In the genomic region with DNA sequence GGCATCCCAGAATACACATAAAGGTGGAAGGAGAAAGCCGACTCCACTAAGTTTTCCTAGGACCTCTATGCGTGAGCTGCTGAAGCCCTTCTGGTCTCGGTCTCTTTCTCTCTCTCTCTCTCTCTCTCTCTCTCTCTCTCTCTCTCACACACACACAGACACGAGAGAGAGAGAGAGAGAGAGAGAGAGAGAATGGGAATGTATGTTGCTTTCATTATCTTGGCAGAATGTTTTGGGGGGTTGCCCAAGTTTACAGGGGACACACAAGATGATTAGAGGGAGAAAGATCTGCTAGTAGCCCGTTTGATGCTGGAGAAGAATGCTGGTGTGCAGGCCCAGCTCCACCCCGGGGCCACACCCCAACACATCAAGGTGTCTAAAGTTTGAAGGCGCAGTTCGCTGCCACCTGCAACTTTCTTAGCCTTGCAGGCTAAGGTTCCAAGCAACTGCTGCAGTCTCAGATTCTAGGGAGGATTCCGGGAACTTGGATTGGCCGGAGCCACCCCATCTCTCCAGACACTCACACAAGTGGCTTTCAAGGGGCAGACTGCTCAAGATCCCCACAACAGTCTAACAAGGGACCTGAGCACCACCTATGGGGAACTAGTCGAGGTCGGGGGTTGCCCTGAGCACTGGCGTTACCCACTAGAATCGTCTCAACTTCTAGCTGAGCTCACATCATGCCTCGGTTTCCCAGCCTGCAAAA, we compare ENCODE assay signal across 8 mouse cellular contexts. TPM values are rescaled to one million over a fixed set of nuclear protein-coding genes. Genes with fewer than 3 reads are reported as not detected.
DNase-seq lines count a peak whose midpoint lies in the region; ATAC-seq and TF ChIP-seq lines count a peak whose summit lies in the region.

No protein-coding gene starts in this region.

- H3K4me3 ChIP-seq in kidney, embryonic 16.5 days (ENCODE audit: low read length) = peak overlapping the region; percentile 99
- peak overlapping the region; percentile 53 to 90 for H3K4me3 ChIP-seq in MEL (ENCODE audit: control insufficient read depth in 1 of 2, insufficient read depth in 1 of 2, low read depth in 2 of 2, low read length in 2 of 2)
- peak overlapping the region; percentile 88 for H3K4me3 ChIP-seq in forebrain, postnatal 0 days (ENCODE audit: low read depth, low read length)

- ATAC-seq in kidney, embryonic 16.5 days (ENCODE audit: low FRiP score, low TSS enrichment) = peak; percentile 8; the same call in 1 of the 2 replicates
- ATAC-seq in forebrain, postnatal 0 days = peak; percentile 0; the same call in 1 of the 2 replicates
- ATAC-seq in megakaryocyte-erythroid progenitor cell, adult 5-6 weeks (replicated peaks; ENCODE audit: low FRiP score, low TSS enrichment, poor library complexity, severe bottlenecking) = peak; percentile 3; the same call in 1 of the 2 replicates

- intact Hi-C loops in left cerebral cortex, postnatal 36 days (cut with DNase I) = loop anchor here (1.0 to 2.0 kb wide), 4 partner anchors 28 to 91 kb away; no protein-coding TSS in a partner anchor

- peak overlapping the region; percentile 94 for H3K9ac ChIP-seq in kidney, embryonic 16.5 days (replicated peaks; ENCODE audit: low read length)
- peak overlapping the region; percentile 87 for H3K9ac ChIP-seq in MEL (ENCODE audit: control insufficient read depth, low read depth, low read length, poor library complexity, severe bottlenecking)
- peak overlapping the region; percentile 81 for H3K9ac ChIP-seq in forebrain, postnatal 0 days

- peaks cover 44% of the 10 kb centered on the region for H3K4me1 ChIP-seq in kidney, embryonic 16.5 days (ENCODE audit: insufficient read depth, low read length)
- peaks cover 0 to 6% of the 10 kb centered on the region in 2 experiments; a peak in 1 of 4 replicates for H3K4me1 ChIP-seq in MEL (ENCODE audit: control insufficient read depth in 1 of 2, insufficient read depth in 2 of 2, low read length in 2 of 2)
- peaks cover 8% of the 10 kb centered on the region; the same call in 1 of the 2 replicates for H3K4me1 ChIP-seq in forebrain, postnatal 0 days (ENCODE audit: insufficient read depth)

- peaks cover 9% of the 10 kb centered on the region for H3K79me2 ChIP-seq in MEL (ENCODE audit: control insufficient read depth, insufficient read depth, low read length, poor library complexity)

- WGBS in kidney, embryonic 16.5 days = 10% methylated on average over 14 of the region's 15 CpGs
- 12% methylated on average over 15 of the region's 15 CpGs for WGBS in forebrain, postnatal 0 days

- TF ChIP-seq POLR2A in MEL (IDR thresholded peaks at IDR 0.05; ENCODE audit: control insufficient read depth in 1 of 2, insufficient read depth in 1 of 2, low read depth in 1 of 2, low read length in 2 of 2, poor library complexity in 1 of 2) = no peak

- no peaks in the 10 kb centered on the region for H3K9me3 ChIP-seq in kidney, embryonic 16.5 days (ENCODE audit: low read length)
- H3K9me3 ChIP-seq in MEL (replicated peaks; ENCODE audit: insufficient read depth, low read length) = no peaks in the 10 kb centered on the region
- no peaks in the 10 kb centered on the region for H3K9me3 ChIP-seq in forebrain, postnatal 0 days (ENCODE audit: low read length)

- peak overlapping the region; percentile 82 for H3K27ac ChIP-seq in kidney, embryonic 16.5 days (ENCODE audit: low read length)
- H3K27ac ChIP-seq in MEL (ENCODE audit: control insufficient read depth, low read depth, low read length) = peak overlapping the region; percentile 76
- H3K27ac ChIP-seq in forebrain, postnatal 0 days (ENCODE audit: low read depth, low read length) = peak overlapping the region; percentile 85; the same call in 1 of the 2 replicates

- no peak for DNase-seq in kidney, adult 18-20 months
- DNase-seq in MEL (ENCODE audit: low read depth, low spot score) = peak; percentile 70
- DNase-seq in forebrain, postnatal 0 days = no peak
- no peak for DNase-seq in ovary, postnatal 14 days (ENCODE audit: low spot score)
- DNase-seq in frontal cortex, postnatal 36 days (ENCODE audit: low spot score in 2 of 2) = no peak
- no peak for DNase-seq in left cerebral cortex, postnatal 36 days (ENCODE audit: low spot score in 2 of 2)

- TF ChIP-seq EP300 in MEL (IDR thresholded peaks at IDR 0.05; ENCODE audit: low read depth in 1 of 2, low read length in 2 of 2) = no peak

- peaks cover 25% of the 10 kb centered on the region for H3K27me3 ChIP-seq in kidney, embryonic 16.5 days (ENCODE audit: insufficient read depth, low read length)
- no peaks in the 10 kb centered on the region for H3K27me3 ChIP-seq in MEL (ENCODE audit: control insufficient read depth in 1 of 2, insufficient read depth in 2 of 2, low read length in 2 of 2)
- H3K27me3 ChIP-seq in forebrain, postnatal 0 days (ENCODE audit: insufficient read depth, low read length) = peaks cover 25% of the 10 kb centered on the region

- H3K36me3 ChIP-seq in kidney, embryonic 16.5 days (ENCODE audit: insufficient read depth, low read length) = peaks cover 4% of the 10 kb centered on the region
- no peaks in the 10 kb centered on the region; a peak in 1 of 4 replicates for H3K36me3 ChIP-seq in MEL (ENCODE audit: control insufficient read depth in 1 of 2, insufficient read depth in 2 of 2, low read length in 2 of 2)
- 0 out of 2 replicates have a peak, but pooled peaks cover under 1% of the 10 kb centered on the region for H3K36me3 ChIP-seq in forebrain, postnatal 0 days (ENCODE audit: insufficient read depth)

- no peak for TF ChIP-seq CTCF in MEL (IDR thresholded peaks at IDR 0.05 in 2 of 3, conservative IDR thresholded peaks at IDR 0.05 in 1 of 3; ENCODE audit: control insufficient read depth in 1 of 3, insufficient read depth in 1 of 3, low read depth in 2 of 3, low read length in 3 of 3, poor library complexity in 1 of 3, severe bottlenecking in 1 of 3)
- TF ChIP-seq CTCF in forebrain, postnatal 0 days (IDR thresholded peaks at IDR 0.05; ENCODE audit: low read depth) = no peak

- peak overlapping the region; percentile 95 for H3K4me2 ChIP-seq in kidney, embryonic 16.5 days (replicated peaks; ENCODE audit: low read depth, low read length)
- peak overlapping the region; percentile 89 for H3K4me2 ChIP-seq in forebrain, postnatal 0 days (ENCODE audit: low read depth)

- TF ChIP-seq RAD21 in MEL (IDR thresholded peaks at IDR 0.05; ENCODE audit: low read depth, low read length) = no peak

RNA-seq across cellular contexts. Expression of a gene that starts 0.9 kb away (rescaled TPM):
- 5.5 and 9.2 TPM in 2 replicates for polyA plus RNA-seq in kidney, embryonic 16.5 days (2015; fragmentation: Nextera tagmentation; extraction: Ambion mirVana)
- total RNA-seq in MEL (2012; rRNA removed) = 11.8 and 12.5 TPM in 2 replicates
- 10 to 100 TPM in 1 of 2 experiments, not detected in 1; 17.2 TPM for polyA plus RNA-seq in MEL (2012; ENCODE audit: insufficient read depth in 1 of 2, insufficient read length in 2 of 2, low read depth in 1 of 2, low replicate concordance in 2 of 2, missing spikeins in 1 of 2)
- 7.1 and 7.9 TPM in 2 replicates for total RNA-seq in forebrain, postnatal 0 days (2014; rRNA removed)
- polyA plus RNA-seq in forebrain, postnatal 0 days (2015; fragmentation: Nextera tagmentation; extraction: Ambion mirVana) = 1.0 and 2.1 TPM in 2 replicates
- 4.4 and 5.9 TPM in 2 replicates for total RNA-seq in megakaryocyte-erythroid progenitor cell, adult 5-6 weeks (2014; fragmentation: Nextera tagmentation)
- 5.4 and 6.0 TPM in 2 replicates for total RNA-seq in megakaryocyte-erythroid progenitor cell, adult 5-6 weeks (2017)
- total RNA-seq in left cerebral cortex, postnatal 36 days (2021) = 1 to 10 TPM; 6.3 to 6.5 TPM

RNA-seq across cellular contexts. Expression of a gene that starts 4.9 kb away (rescaled TPM):
- polyA plus RNA-seq in kidney, embryonic 16.5 days (2015; fragmentation: Nextera tagmentation; extraction: Ambion mirVana) = 169 and 170 TPM in 2 replicates
- total RNA-seq in MEL (2012; rRNA removed) = 22.7 and 29.1 TPM in 2 replicates
- 100 to 1,000 TPM in 1 of 2 experiments, not detected in 1; 105 TPM for polyA plus RNA-seq in MEL (2012; ENCODE audit: insufficient read depth in 1 of 2, insufficient read length in 2 of 2, low read depth in 1 of 2, low replicate concordance in 2 of 2, missing spikeins in 1 of 2)
- 117 and 129 TPM in 2 replicates for total RNA-seq in forebrain, postnatal 0 days (2014; rRNA removed)
- 282 and 333 TPM in 2 replicates for polyA plus RNA-seq in forebrain, postnatal 0 days (2015; fragmentation: Nextera tagmentation; extraction: Ambion mirVana)
- total RNA-seq in megakaryocyte-erythroid progenitor cell, adult 5-6 weeks (2014; fragmentation: Nextera tagmentation) = 80.3 and 91.7 TPM in 2 replicates
- total RNA-seq in megakaryocyte-erythroid progenitor cell, adult 5-6 weeks (2017) = 35.5 and 38.9 TPM in 2 replicates
- total RNA-seq in left cerebral cortex, postnatal 36 days (2021) = 100 to 1,000 TPM; 349 to 368 TPM

RNA-seq across cellular contexts. Expression of a gene that starts 9.2 kb away (rescaled TPM):
- 1.5 and 2.1 TPM in 2 replicates for polyA plus RNA-seq in kidney, embryonic 16.5 days (2015; fragmentation: Nextera tagmentation; extraction: Ambion mirVana)
- 9.1 and 10.8 TPM in 2 replicates for total RNA-seq in MEL (2012; rRNA removed)
- polyA plus RNA-seq in MEL (2012; ENCODE audit: insufficient read depth in 1 of 2, insufficient read length in 2 of 2, low read depth in 1 of 2, low replicate concordance in 2 of 2, missing spikeins in 1 of 2) = 10 to 100 TPM in 1 of 2 experiments, not detected in 1; 23.5 TPM
- 4.2 and 5.4 TPM in 2 replicates for total RNA-seq in forebrain, postnatal 0 days (2014; rRNA removed)
- 3.4 and 3.6 TPM in 2 replicates for polyA plus RNA-seq in forebrain, postnatal 0 days (2015; fragmentation: Nextera tagmentation; extraction: Ambion mirVana)
- 0.31 TPM in 1 of 2 replicates, not detected in the other for total RNA-seq in megakaryocyte-erythroid progenitor cell, adult 5-6 weeks (2014; fragmentation: Nextera tagmentation)
- 2.2 TPM in 1 of 2 replicates, not detected in the other for total RNA-seq in megakaryocyte-erythroid progenitor cell, adult 5-6 weeks (2017)
- 1 to 10 TPM; 6.7 to 8.2 TPM for total RNA-seq in left cerebral cortex, postnatal 36 days (2021)

RNA-seq across cellular contexts. Expression of a gene that starts 15.3 kb away (rescaled TPM):
- polyA plus RNA-seq in kidney, embryonic 16.5 days (2015; fragmentation: Nextera tagmentation; extraction: Ambion mirVana) = 9.2 TPM in 1 of 2 replicates, not detected in the other
- total RNA-seq in MEL (2012; rRNA removed) = 5.2 and 10.2 TPM in 2 replicates
- polyA plus RNA-seq in MEL (2012; ENCODE audit: insufficient read depth in 1 of 2, insufficient read length in 2 of 2, low read depth in 1 of 2, low replicate concordance in 2 of 2, missing spikeins in 1 of 2) = 1 to 10 TPM in 1 of 2 experiments, not detected in 1; 4.5 TPM
- not detected in 2 replicates for total RNA-seq in forebrain, postnatal 0 days (2014; rRNA removed)
- 34.4 and 39.2 TPM in 2 replicates for polyA plus RNA-seq in forebrain, postnatal 0 days (2015; fragmentation: Nextera tagmentation; extraction: Ambion mirVana)
- total RNA-seq in megakaryocyte-erythroid progenitor cell, adult 5-6 weeks (2014; fragmentation: Nextera tagmentation) = not detected in 2 replicates
- not detected in 2 replicates for total RNA-seq in megakaryocyte-erythroid progenitor cell, adult 5-6 weeks (2017)
- total RNA-seq in left cerebral cortex, postnatal 36 days (2021) = not detected

RNA-seq across cellular contexts. Expression of a gene that starts 17.2 kb away (rescaled TPM):
- polyA plus RNA-seq in kidney, embryonic 16.5 days (2015; fragmentation: Nextera tagmentation; extraction: Ambion mirVana) = 71.0 and 72.4 TPM in 2 replicates
- 16.6 and 17.3 TPM in 2 replicates for total RNA-seq in MEL (2012; rRNA removed)
- 10 to 100 TPM in 1 of 2 experiments, not detected in 1; 41.2 TPM for polyA plus RNA-seq in MEL (2012; ENCODE audit: insufficient read depth in 1 of 2, insufficient read length in 2 of 2, low read depth in 1 of 2, low replicate concordance in 2 of 2, missing spikeins in 1 of 2)
- total RNA-seq in forebrain, postnatal 0 days (2014; rRNA removed) = 47.0 and 60.9 TPM in 2 replicates
- polyA plus RNA-seq in forebrain, postnatal 0 days (2015; fragmentation: Nextera tagmentation; extraction: Ambion mirVana) = 46.1 and 56.0 TPM in 2 replicates
- total RNA-seq in megakaryocyte-erythroid progenitor cell, adult 5-6 weeks (2014; fragmentation: Nextera tagmentation) = 17.1 and 21.7 TPM in 2 replicates
- 9.7 and 9.8 TPM in 2 replicates for total RNA-seq in megakaryocyte-erythroid progenitor cell, adult 5-6 weeks (2017)
- total RNA-seq in left cerebral cortex, postnatal 36 days (2021) = 10 to 100 TPM; 53.2 to 60.6 TPM
